Mouse (Mus musculus) thymus, postnatal 0 days (tissue): ENCODE results near the gene Popdc2. TPM values are rescaled to one million over a fixed set of nuclear protein-coding genes. Genes with fewer than 3 reads are reported as not detected.

Experiments used
- DNase-seq: peaks from one replicate; pipeline ENCODE4 v3.0.0-alpha.2; 2015; ENCODE audit warnings: low spot score
- polyA plus RNA-seq: library from polyadenylated mRNA; unstranded; fragments of >200 nt; fragmentation: Nextera tagmentation; extraction: Ambion mirVana; gene quantifications from 2 replicates; pipeline ENCODE4 v1.2.1, GENCODE M21; 2015

The Popdc2 gene
- polyA plus RNA-seq, 1 experiment from 2014 or later, result 0.30 TPM

GRCm38 (mm10) chr16:38354185-38354913 lies 7.7 kb upstream of the Popdc2 start:
- DNase-seq, result no peak

DNA sequence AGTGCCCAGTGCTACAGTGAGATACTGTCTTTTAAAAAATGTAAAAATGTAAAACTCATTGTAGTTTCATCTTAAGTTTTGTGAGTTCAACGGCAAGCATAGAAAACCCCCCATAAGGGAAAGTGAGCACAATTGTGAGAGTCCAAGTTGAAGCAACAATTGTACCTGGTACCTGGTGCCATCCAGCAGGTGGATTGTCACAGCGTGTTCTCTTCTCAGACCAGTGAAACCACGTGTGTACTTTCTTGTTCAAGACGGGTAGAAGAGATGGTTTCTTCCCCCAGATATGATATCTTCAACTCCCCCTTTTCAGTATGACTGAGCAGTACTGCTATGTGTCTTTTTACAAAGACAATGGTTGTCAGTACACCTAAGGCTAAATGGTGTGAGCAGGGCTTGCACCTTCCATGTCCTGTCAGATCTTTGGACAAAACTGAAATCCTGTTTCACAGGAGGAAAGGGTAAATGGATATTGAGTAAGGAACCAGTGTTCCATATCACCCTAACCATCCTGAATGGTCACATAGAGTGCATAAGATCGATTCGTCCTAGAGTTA lies 3.7 kb upstream of the Popdc2 start:
- no peak for DNase-seq

- DNase-seq, result no peak
These were observed 2.8 kb upstream of the Popdc2 start for GRCm38 (mm10) chr16:38359241-38359640.

DNA sequence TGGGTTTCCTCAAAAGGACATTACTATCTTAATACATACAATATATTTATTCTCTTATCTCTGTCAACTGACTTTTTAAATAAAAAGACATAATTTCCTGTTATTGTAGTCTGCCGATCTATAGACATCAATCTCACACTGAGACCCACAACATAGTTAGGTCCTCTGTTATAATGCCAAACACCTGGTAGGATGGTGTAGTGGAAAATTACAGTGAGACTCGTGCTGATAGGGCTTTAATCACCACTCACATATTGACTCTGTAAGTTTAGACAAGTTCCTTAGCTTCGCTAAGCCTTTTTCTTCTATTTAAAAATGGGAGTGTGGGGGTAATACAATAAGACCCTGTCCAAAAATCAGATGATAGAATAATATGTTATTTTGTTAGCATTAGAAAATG lies 2.2 kb upstream of the Popdc2 start:
- DNase-seq, result no peak

- DNase-seq, result no peak
These were observed 1.7 kb upstream of the Popdc2 start for GRCm38 (mm10) chr16:38360317-38360716.

- no peak for DNase-seq
These were observed 665 bp downstream of the Popdc2 start for GRCm38 (mm10) chr16:38362493-38363255.

DNA sequence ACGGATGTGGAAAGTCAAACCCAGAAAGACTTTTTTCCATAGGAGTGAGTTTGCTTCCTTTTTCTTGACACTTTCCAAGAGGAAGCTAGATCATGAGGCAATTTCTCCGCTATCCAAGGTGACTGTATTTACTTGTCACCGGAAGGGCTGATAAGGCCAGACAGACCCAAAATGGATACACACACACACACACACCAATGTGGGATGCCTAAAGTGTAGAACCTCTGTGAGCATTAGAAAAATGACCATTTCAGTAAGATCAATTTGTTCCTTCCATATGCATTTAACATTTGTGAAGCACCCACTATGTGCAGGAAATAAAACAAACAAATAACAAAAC lies 1.2 kb downstream of the Popdc2 start:
- DNase-seq, result no peak

- DNase-seq, result no peak
These were observed 1.6 kb downstream of the Popdc2 start for GRCm38 (mm10) chr16:38363657-38364056.

- DNase-seq, result no peak
These were observed 3.4 kb downstream of the Popdc2 start for GRCm38 (mm10) chr16:38365390-38365789.

- no peak for DNase-seq
These were observed 4.2 kb downstream of the Popdc2 start for GRCm38 (mm10) chr16:38366231-38366630.

- DNase-seq, result no peak
These were observed 6.3 kb downstream of the Popdc2 start for GRCm38 (mm10) chr16:38368336-38368735.

DNA sequence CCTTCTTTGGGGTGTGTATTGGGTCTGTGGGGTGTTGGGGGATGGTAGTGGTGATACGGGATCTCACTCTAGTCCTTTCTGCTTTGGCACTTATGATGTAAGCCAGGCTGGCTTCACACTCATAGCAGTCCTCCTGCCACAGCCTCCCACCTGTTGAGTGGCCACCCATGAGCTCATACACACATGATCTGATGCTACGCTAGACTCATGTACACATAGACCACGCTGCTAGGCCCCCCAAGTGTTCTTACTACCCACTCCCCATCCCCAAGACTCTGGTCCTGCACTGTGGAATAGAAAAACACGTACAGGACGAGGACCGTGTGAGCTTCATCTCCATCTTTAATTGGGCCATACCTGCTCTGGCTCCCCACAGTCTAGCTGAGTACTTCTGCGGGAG lies 7.0 kb downstream of the Popdc2 start:
- no peak for DNase-seq

DNA sequence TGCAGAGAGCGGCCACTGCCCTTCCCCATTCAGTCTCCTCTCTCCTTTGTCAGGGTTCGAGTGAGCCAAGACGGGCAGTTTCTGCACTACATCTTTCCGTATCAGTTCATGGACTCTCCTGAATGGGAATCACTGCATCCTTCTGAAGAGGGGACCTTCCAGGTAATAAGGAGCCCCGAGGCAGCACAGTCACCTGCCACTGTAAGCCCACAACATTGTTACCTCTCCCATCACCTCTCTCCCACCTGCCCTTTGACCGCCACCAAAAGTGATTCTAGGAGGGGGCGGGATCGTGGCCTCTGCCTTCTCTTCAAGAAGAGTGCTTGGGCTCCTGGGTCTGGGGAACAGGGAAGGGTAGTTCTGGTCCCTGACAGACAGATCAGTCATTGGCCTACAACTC lies 7.4 kb downstream of the Popdc2 start:
- no peak for DNase-seq

- no peak for DNase-seq
These were observed 8.0 kb downstream of the Popdc2 start for GRCm38 (mm10) chr16:38369992-38370484.

GRCm38 (mm10) chr16:38370633-38371374 lies 8.8 kb downstream of the Popdc2 start:
- no peak for DNase-seq

DNA sequence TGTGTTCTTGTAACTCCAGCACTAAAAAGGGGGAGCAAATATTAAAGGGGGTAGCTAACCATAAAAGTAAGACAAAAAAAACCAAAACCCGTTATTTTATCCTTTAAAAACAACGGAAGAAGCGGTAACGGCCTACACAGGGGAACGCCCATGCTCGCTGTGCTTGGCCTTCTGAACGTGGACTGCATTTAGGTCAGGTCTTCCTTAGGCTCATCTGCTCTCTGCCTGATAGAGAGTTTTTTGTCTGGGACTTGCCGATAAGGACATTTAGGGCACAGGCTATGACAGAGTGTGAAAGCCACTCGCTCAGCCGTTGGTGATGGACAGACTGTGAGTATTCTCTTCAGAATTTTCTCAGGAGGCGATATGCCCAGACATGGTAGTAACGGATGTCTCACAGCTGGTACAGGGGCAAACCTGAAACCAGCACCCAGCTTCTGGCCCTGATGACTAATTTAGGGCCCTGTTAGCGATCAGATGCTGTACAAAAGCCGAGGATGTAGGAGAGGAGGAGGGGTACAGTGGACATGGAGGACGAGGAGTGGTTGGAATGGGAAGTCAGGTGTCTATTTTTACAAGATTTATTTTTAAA lies 9.8 kb downstream of the Popdc2 start:
- DNase-seq, result no peak

- no peak for DNase-seq
These were observed 10.9 kb downstream of the Popdc2 start for GRCm38 (mm10) chr16:38372876-38373275.

DNA sequence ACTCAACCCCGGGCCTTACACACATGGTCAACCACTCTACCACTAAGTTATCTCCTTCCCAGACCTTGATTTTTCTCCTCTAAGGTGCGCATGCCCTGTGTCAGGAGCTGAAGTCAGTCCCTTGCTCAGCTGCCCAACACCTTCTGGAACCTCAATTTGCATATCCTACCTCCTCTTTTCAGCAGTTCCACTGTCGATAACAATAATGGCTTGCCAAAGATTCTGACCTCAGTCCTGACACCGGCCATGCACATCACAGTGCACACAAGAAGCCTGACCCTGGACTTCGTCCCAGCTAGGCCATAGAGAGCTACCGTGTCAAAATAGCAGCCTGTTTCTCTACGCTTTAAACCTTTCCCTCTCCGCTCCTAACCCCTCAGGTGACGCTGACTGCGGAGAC lies 11.4 kb downstream of the Popdc2 start:
- no peak for DNase-seq

DNA sequence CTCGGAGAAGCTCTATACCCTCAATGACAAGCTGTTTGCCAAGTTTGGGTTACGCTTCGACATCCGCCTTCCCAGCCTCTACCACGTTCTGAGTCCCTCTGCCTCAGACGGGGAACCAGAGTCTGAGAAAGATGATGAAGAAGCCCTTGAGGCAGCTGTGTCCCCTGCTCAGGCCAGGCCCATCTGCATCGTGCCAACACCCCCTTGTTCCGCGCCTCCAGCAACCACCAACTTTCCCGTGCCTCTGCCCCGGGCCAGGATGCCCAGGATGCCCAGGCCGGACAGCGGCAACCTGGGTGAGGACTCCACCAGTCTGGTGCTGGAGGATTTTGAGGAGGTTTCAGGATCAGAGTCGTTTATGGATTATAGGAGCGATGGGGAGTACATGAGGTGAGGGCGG lies 11.9 kb downstream of the Popdc2 start:
- no peak for DNase-seq

DNA sequence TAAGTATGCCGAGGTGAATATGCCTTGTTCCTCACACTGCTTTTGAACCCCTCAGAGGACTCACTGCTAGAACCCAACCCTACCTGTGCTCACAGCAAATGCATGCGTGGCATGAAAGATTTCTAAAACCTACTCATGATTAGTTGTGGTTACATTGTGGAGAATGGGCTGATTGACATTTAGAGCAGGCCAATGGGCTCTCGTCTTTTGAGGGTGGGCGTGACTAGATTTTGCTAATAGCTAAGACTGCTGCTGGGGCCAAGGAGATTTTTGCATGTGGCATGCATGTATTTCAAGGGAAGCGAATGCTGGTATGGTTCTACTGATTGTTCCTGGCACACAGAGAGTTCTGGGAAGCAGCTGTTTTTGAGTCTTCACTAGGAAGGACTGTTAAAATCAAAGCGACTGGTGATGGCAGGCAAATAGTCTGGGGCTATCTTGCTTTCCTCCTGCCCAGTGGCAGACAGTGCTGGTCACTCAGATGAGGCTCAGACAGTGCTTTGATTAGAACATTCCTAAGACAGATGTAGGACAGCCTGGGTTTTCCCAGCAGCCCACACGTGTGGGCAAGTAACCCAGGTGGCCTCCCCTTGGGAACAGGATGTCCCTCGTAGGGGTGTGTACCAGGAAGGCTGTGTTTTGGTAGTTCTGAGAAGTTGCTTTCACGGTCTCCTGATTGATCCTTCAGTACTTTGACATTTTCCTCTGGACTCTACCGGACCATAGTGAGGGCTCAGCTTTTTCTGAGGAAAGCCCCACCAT lies 12.6 kb downstream of the Popdc2 start:
- DNase-seq, result no peak

GRCm38 (mm10) chr16:38375182-38375581 lies 13.2 kb downstream of the Popdc2 start:
- no peak for DNase-seq
